Mouse (Mus musculus) heart, postnatal 36 days (tissue): ENCODE results near the gene Mreg. TPM values are rescaled to one million over a fixed set of nuclear protein-coding genes. Genes with fewer than 3 reads are reported as not detected.

Experiments
- DNase-seq, 2 experiments: peaks; one replicate each; pipeline ENCODE4 v3.0.0; 2021 to 2022
- intact Hi-C: fragments of 180-260 bp; cut with DNase I; formaldehyde crosslinking; loops from one replicate; pipeline ENCODE4 v1.15.1; 2025
- total RNA-seq, 2 experiments: library from RNA; stranded (reverse); gene quantifications; 2 replicates each; pipeline ENCODE4 v1.2.3; 2021

Mreg gene
- total RNA-seq, 2 experiments from 2014 or later = 34.5 to 35.5 TPM

- no peak for DNase-seq
- intact Hi-C loops = no loop called here
Measured at GRCm38 (mm10) chr1:72201126-72201525, 11.0 kb downstream of the Mreg start.

- intact Hi-C loops = no loop called here
- DNase-seq = no peak
Measured at GRCm38 (mm10) chr1:72198142-72198806, 13.8 kb downstream of the Mreg start.

GRCm38 (mm10) chr1:72196626-72197359 is 15.3 kb downstream of the Mreg start:
- DNase-seq = no peak
- intact Hi-C loops = no loop called here

GRCm38 (mm10) chr1:72196123-72196522 is 16.0 kb downstream of the Mreg start:
- no peak for DNase-seq
- intact Hi-C loops = no loop called here

- intact Hi-C loops = no loop called here
- DNase-seq = no peak
Measured at GRCm38 (mm10) chr1:72191449-72191848, 20.7 kb downstream of the Mreg start.

GRCm38 (mm10) chr1:72188142-72188738 is 23.9 kb downstream of the Mreg start:
- intact Hi-C loops = no loop called here
- no peak for DNase-seq

GRCm38 (mm10) chr1:72187486-72187885 is 24.6 kb downstream of the Mreg start:
- DNase-seq = no peak
- intact Hi-C loops = no loop called here

GRCm38 (mm10) chr1:72186151-72186550 is 26.0 kb downstream of the Mreg start:
- intact Hi-C loops = no loop called here
- no peak for DNase-seq

GRCm38 (mm10) chr1:72183554-72183953 is 28.6 kb downstream of the Mreg start:
- no peak for DNase-seq
- intact Hi-C loops = no loop called here

GRCm38 (mm10) chr1:72182930-72183499 is 29.1 kb downstream of the Mreg start:
- DNase-seq = peak; percentile 11 to 21
- intact Hi-C loops = no loop called here

GRCm38 (mm10) chr1:72179947-72180346 is 32.2 kb downstream of the Mreg start:
- no peak for DNase-seq
- intact Hi-C loops = no loop called here

- intact Hi-C loops = no loop called here
- DNase-seq = no peak
Measured at GRCm38 (mm10) chr1:72176239-72176638, 35.9 kb downstream of the Mreg start.

- intact Hi-C loops = no loop called here
- DNase-seq = no peak
Measured at GRCm38 (mm10) chr1:72174183-72174582, 37.9 kb downstream of the Mreg start.

- intact Hi-C loops = no loop called here
- no peak for DNase-seq
Measured at GRCm38 (mm10) chr1:72173402-72174051, 38.6 kb downstream of the Mreg start.

GRCm38 (mm10) chr1:72172788-72173187 is 39.3 kb downstream of the Mreg start:
- no peak for DNase-seq
- intact Hi-C loops = no loop called here

GRCm38 (mm10) chr1:72171001-72171860 is 40.9 kb downstream of the Mreg start:
- DNase-seq = no peak
- intact Hi-C loops = no loop called here

- DNase-seq = no peak
- intact Hi-C loops = loop anchor here (5.0 kb wide), 1 partner anchor 690 kb away; no protein-coding TSS in a partner anchor
Measured at GRCm38 (mm10) chr1:72167024-72167423, 45.1 kb downstream of the Mreg start.

GRCm38 (mm10) chr1:72166468-72166814 is 45.7 kb downstream of the Mreg start:
- intact Hi-C loops = loop anchor here (5.0 kb wide), 1 partner anchor 691 kb away; no protein-coding TSS in a partner anchor
- no peak for DNase-seq

- intact Hi-C loops = loop anchor here (5.0 kb wide), 1 partner anchor 691 kb away; no protein-coding TSS in a partner anchor
- no peak for DNase-seq
Measured at GRCm38 (mm10) chr1:72165723-72166467, 46.2 kb downstream of the Mreg start.
